Mouse (Mus musculus) brain, embryonic 14.5 days (tissue): ENCODE data around the gene Nap1l4.

ENCODE experiments used
- CTCF ChIP-seq: fragments of 200-500 bp; IDR thresholded peaks from 2 replicates; pipeline ENCODE4 v1.5.1; 2012; ENCODE audit warnings: inconsistent platforms, mild to moderate bottlenecking, moderate library complexity, borderline replicate concordance; ENCODE audit not compliant: insufficient read depth, insufficient read length; ENCODE audit errors: extremely low read depth
- POLR2A ChIP-seq: fragments of 200-500 bp; IDR thresholded peaks from 2 replicates; pipeline ENCODE4 v1.6.1; 2012; ENCODE audit warnings: mild to moderate bottlenecking, inconsistent platforms, borderline replicate concordance; ENCODE audit not compliant: poor library complexity, insufficient read depth, insufficient read length, severe bottlenecking; ENCODE audit errors: extremely low read depth

DNA sequence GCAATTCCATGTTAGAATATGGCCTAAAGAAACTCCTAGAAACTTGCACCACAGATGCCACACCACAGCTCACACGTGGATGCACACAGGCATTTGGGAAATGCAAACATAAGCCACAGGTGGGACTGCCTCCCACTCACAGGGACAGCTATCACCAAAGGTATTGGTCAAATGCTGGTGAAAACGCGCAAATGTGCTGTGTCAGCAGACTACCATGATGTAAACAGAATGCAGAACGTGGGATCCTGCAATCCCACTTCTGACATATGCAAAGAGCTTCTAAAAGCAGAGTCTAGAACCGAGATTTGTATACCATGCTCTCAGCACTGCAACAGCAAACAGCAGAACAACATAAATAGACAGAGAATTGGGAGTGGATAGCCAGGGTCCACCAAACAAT lies 34.1 kb upstream of the Nap1l4 start:
- TF ChIP-seq CTCF (no peak), POLR2A (no peak)
